Mouse (Mus musculus): ENCODE results near the gene B3gnt3. TPM values are rescaled to one million over a fixed set of nuclear protein-coding genes. Genes with fewer than 3 reads are reported as not detected.
"Not testable (repeated sequence)": the region's sequence is repeated elsewhere in the genome, so short reads cannot be mapped to it uniquely, and the experiment has no call there.

B3gnt3 gene
- 0.74 and 0.86 TPM in 2 replicates for polyA plus RNA-seq (2012; rRNA removed)

DNA sequence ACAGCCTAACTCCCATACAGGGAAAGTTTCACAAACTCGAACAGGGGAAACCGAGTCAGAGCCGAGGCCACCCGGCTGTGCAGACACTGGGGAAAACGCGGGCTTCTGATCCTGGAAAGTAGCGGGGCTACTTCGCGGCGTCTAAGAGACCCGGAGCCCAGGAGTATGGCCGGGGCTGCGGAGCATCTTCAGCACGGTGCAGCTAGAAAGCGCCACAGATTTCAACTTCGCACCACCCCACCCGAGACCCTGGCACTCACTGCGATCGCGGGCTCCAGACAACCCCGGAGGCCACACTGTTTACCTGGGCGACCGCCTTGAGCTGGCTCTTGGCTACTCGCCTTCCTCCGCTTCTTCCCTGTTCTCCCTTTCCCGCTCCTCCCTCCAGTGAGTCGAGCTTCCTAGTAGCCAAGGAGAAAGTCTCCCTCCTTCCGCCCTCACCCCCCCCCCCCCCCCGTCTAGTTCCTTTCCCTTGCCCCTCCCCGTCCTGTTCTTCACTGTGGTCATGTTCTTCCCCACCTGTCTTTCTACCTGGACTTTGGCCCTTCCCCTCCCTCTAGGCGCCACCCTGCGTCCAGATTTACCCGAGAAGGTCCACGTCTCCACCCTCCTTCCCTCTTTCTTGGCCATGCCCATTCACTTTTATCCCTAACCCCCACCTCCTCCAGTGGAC lies at the start of gene B3gnt3:
Gene B3gnt3, minus strand, starts transcription at position 376 of the 673 bp plus-strand sequence.
- Histone ChIP-seq H3K27ac (ENCODE audit: insufficient read depth, low read length) (no peak within 1 kb of the TSS), H3K4me3 (ENCODE audit: insufficient read depth, low read length) (no peak within 1 kb of the TSS; the same call in 1 of the 2 replicates), H3K4me1 (ENCODE audit: control insufficient read depth, insufficient read depth, low read length) (no peaks in the 10 kb centered on the region)
- TF ChIP-seq POLR2A (IDR thresholded peaks at IDR 0.05; ENCODE audit: extremely low read depth, insufficient read depth, low read length) (no peak), CTCF (IDR thresholded peaks at IDR 0.05; ENCODE audit: extremely low read depth, insufficient read depth, low read length) (no peak)

DNA sequence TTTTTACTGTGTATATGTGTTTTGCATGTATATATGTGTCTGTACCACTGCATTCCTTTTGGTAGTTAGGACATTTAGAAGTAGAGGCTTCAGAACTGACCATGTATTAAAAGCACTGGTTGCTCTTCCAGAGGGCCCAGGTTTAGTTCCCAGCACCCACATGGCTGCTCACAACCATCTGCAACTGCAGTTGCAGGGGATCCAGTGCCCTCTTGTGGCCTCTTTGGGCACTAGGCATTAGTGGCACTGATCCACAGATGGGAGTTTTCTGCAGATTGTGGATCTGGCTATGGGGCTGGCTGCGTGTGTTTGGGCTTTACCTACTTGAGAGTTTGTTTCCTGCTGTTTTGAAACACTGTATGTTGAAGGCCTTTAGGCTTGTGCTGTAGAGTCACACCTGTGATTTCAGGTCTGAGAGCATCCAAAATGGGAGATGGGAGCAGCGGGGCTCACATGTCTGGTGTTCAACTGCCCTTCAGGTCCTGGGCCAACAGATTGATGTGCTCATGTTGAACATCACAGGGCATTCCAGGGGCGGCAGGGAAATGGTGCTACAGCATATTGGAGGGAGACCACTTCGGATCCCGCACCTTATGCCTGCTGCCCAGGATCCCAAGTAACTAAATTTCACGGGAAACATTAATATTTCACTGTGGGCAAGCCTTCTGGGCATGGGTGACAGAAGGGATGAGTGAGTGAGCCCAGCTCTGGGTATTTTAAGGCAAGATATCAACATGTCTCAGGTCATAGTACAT lies 47.9 kb upstream of the B3gnt3 start:
- H3K4me1 ChIP-seq (ENCODE audit: control insufficient read depth, insufficient read depth, low read length); H3K27ac ChIP-seq (ENCODE audit: insufficient read depth, low read length); H3K4me3 ChIP-seq (ENCODE audit: insufficient read depth, low read length): not testable (repeated sequence)

DNA sequence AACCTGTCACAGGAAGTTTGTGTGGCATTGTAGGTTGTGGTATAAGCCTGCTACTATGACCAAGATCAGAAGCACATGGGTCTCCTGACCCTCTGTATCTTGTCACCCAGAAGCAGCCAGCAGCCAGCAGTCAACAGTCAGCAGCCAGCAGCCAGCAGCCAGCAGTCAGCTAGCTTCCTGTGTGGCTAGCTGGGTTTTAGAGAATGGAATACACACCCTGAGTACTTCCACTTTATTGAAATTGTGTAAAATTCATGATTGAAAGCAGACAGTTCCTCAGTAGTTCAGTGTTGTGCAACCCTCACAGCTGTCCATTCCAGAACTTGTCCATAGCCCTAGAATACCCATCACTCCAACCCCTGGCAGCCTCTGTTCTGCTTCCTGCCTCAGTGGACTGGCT lies 45.5 kb upstream of the B3gnt3 start:
- not testable (repeated sequence) for H3K4me1 ChIP-seq (ENCODE audit: control insufficient read depth, insufficient read depth, low read length); H3K4me3 ChIP-seq (ENCODE audit: insufficient read depth, low read length); H3K27ac ChIP-seq (ENCODE audit: insufficient read depth, low read length)

DNA sequence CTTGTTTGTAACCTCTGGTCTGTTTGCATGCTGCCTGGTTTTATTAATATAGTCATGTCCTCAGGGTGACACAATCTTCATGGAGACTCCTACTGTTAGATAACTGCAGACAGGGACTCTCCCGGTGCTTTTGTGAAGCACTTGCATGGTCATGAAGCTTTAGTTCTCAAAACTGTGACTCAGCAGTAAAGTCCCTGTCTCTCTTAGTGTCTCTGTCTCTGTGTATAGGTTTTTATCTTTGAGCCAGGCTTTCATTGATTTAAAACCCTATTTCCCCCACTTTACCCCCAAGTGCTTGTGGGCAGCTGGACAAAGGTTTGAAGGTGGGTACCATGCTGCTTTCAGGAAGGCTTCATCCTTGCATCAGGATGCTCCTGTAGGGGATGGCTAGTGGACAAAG lies 43.7 kb upstream of the B3gnt3 start:
- TF ChIP-seq CTCF (IDR thresholded peaks at IDR 0.05; ENCODE audit: extremely low read depth, insufficient read depth, low read length) (no peak), POLR2A (IDR thresholded peaks at IDR 0.05; ENCODE audit: extremely low read depth, insufficient read depth, low read length) (no peak)
- Histone ChIP-seq H3K27ac (ENCODE audit: insufficient read depth, low read length) (no peak overlapping the region), H3K4me1 (ENCODE audit: control insufficient read depth, insufficient read depth, low read length) (no peaks in the 10 kb centered on the region), H3K4me3 (ENCODE audit: insufficient read depth, low read length) (no peak overlapping the region)

DNA sequence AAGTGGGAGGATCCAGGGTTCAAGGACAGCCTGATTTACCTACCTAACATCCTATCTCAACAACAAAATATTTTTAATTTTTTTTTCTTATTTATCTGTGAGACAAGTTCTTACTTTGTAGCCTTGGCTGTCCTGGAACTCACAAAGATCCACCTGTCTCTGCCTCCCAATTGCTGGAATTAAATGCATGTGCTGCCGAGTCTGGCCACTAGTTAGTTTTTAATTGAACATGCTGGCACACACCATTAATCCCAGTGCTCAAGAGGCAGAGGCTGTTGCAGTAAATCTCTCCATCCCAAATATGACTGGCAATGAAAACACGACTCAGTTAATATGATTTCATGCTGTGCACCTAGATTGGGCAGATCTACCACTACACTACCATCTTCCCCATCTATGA lies 41.2 kb upstream of the B3gnt3 start:
- TF ChIP-seq POLR2A (IDR thresholded peaks at IDR 0.05; ENCODE audit: extremely low read depth, insufficient read depth, low read length) (no peak), CTCF (IDR thresholded peaks at IDR 0.05; ENCODE audit: extremely low read depth, insufficient read depth, low read length) (no peak)
- Histone ChIP-seq H3K27ac (ENCODE audit: insufficient read depth, low read length) (no peak overlapping the region), H3K4me3 (ENCODE audit: insufficient read depth, low read length) (no peak overlapping the region), H3K4me1 (ENCODE audit: control insufficient read depth, insufficient read depth, low read length) (no peaks in the 10 kb centered on the region)

DNA sequence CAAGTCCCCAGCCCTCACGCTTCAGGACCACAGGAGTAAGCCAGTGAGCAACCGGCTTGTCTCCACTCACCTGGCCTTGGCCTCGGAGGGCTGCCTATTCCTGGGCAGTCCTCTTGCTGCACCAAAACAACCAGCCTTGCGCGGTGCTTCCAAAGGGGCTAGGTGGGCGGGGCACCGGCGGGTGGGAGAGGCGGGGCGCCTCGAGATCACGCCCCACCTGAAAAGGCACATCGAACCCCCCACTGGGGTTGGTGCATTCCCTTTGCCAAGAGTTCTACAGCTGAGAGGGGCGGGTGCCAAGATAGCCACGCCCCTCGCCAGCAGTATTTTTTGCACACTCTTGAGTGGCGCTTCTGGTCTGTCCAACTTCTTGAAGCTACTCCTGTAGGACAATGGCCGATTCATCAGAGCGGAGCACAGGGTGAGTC lies 40.1 kb upstream of the B3gnt3 start:
- H3K4me3 ChIP-seq (ENCODE audit: insufficient read depth, low read length): no peak overlapping the region
- H3K4me1 ChIP-seq (ENCODE audit: control insufficient read depth, insufficient read depth, low read length): 0 out of 2 replicates have a peak, but pooled peaks cover 1% of the 10 kb centered on the region
- H3K27ac ChIP-seq (ENCODE audit: insufficient read depth, low read length): no peak overlapping the region
- TF ChIP-seq CTCF (IDR thresholded peaks at IDR 0.05; ENCODE audit: extremely low read depth, insufficient read depth, low read length) (no peak), POLR2A (IDR thresholded peaks at IDR 0.05; ENCODE audit: extremely low read depth, insufficient read depth, low read length) (no peak)

DNA sequence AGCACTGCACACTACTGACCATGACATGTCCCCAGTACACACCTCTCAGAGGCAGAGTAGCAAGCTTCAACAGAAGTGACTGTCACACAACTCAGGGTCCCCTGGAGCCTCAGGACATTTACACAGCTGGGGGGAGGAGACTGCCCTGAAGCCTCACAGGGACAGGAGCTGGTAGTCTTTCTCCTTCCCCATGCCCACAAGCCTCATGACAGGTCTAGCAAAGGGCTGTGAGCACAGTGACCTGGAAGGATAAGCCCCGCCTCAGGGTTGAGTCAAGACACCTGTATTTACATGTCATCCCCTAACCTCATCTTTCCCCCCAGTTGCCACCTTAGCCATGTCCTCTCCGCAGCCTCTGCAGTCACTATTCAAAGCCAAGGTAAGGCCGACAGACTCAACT lies 39.6 kb upstream of the B3gnt3 start:
- no peak overlapping the region for H3K27ac ChIP-seq (ENCODE audit: insufficient read depth, low read length)
- H3K4me1 ChIP-seq (ENCODE audit: control insufficient read depth, insufficient read depth, low read length): 0 out of 2 replicates have a peak, but pooled peaks cover 1% of the 10 kb centered on the region
- H3K4me3 ChIP-seq (ENCODE audit: insufficient read depth, low read length): no peak overlapping the region
- no peak for TF ChIP-seq CTCF (IDR thresholded peaks at IDR 0.05; ENCODE audit: extremely low read depth, insufficient read depth, low read length)
- TF ChIP-seq POLR2A (IDR thresholded peaks at IDR 0.05; ENCODE audit: extremely low read depth, insufficient read depth, low read length): no peak

DNA sequence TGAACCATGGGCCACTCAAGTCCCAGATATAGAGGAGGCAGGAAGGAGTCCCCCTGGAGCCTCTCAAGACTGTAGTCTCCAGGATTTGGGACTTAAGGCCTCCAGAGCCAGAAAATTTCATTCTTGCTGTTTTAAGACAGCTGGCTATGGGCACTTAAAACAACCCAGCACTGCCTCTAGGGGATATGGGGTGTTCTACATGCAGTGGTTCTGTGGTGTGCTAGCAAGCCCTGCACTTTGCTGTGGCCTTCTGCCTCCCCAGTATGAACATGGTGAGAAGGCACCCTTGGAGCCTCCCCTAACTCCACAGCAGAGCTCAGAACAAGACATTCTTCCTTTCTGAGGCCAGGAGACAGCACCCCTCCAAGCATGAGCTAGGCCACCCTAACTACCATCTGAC lies 36.7 kb upstream of the B3gnt3 start:
- H3K4me1 ChIP-seq (ENCODE audit: control insufficient read depth, insufficient read depth, low read length); H3K4me3 ChIP-seq (ENCODE audit: insufficient read depth, low read length); H3K27ac ChIP-seq (ENCODE audit: insufficient read depth, low read length): not testable (repeated sequence)

DNA sequence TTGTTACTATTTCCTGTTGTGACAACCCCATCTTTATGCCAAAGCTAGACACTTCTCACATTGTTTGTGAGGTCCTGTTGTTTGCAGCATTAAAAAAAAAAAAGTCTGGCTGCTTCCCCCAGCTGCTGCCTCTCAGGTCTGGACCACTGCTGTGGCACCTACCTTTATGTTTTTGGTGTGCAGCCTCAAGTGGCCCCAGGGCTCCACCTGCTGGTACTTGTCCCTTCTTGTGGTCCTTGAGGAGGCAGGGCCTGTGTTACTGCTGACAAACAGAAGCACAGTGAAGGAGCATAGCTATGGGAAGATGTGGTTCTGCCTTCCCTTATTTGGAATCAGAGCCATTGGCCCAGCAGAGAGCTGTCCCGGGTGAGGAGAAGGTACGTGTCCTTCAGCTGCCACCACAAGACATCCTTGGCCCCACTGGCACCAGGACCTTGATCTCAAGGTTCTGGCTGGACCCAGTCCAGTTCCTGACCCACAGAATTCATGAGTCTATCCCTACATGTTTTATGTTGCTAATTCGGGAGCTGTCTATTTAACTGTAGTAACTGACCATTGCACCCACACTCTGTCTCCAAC lies 30.2 kb upstream of the B3gnt3 start:
- Histone ChIP-seq H3K27ac (ENCODE audit: insufficient read depth, low read length) (no peak overlapping the region), H3K4me3 (ENCODE audit: insufficient read depth, low read length) (no peak overlapping the region), H3K4me1 (ENCODE audit: control insufficient read depth, insufficient read depth, low read length) (no peaks in the 10 kb centered on the region)
- TF ChIP-seq CTCF (IDR thresholded peaks at IDR 0.05; ENCODE audit: extremely low read depth, insufficient read depth, low read length) (peak; percentile 69), POLR2A (IDR thresholded peaks at IDR 0.05; ENCODE audit: extremely low read depth, insufficient read depth, low read length) (no peak)

Measured in cortical plate, adult 2 months (tissue).